Mouse (Mus musculus) liver, adult 2 months (tissue): Measurements from ENCODE around the gene Rngtt. TPM values are rescaled to one million over a fixed set of nuclear protein-coding genes. Genes with fewer than 3 reads are reported as not detected.

Source experiments
- DNase-seq: peaks from one replicate; pipeline ENCODE4 v3.0.0-alpha.2; 2011; ENCODE audit warnings: low read depth, low spot score; ENCODE audit errors: extremely low read depth
- H3K27ac ChIP-seq: fragments of 200-500 bp; replicated peaks from 2 replicates; pipeline ENCODE4 v1.5.1; 2012; ENCODE audit warnings: low read depth, mild to moderate bottlenecking, control low read depth, inconsistent platforms, low read length; ENCODE audit not compliant: insufficient read depth
- H3K27me3 ChIP-seq: fragments of 200-500 bp; 2 replicates; pipeline ENCODE4 v1.6.1; 2012; ENCODE audit warnings: mild to moderate bottlenecking, moderate library complexity, low read length, inconsistent platforms; ENCODE audit not compliant: control insufficient read depth, insufficient read depth
- H3K36me3 ChIP-seq: fragments of 200-500 bp; 2 replicates; pipeline ENCODE4 v1.6.1; 2012; ENCODE audit warnings: low read length, inconsistent platforms; ENCODE audit not compliant: control insufficient read depth, insufficient read depth
- H3K4me1 ChIP-seq: fragments of 200-500 bp; 2 replicates; pipeline ENCODE4 v1.6.1; 2011; ENCODE audit warnings: low read length; ENCODE audit not compliant: control insufficient read depth, insufficient read depth
- H3K4me3 ChIP-seq: fragments of 200-500 bp; 2 replicates; pipeline ENCODE4 v1.5.1; 2011; ENCODE audit warnings: low read depth, mild to moderate bottlenecking, control low read depth, low read length, moderate library complexity; ENCODE audit not compliant: insufficient read depth
- H3K79me2 ChIP-seq: fragments of 200-500 bp; 2 replicates; pipeline ENCODE4 v1.6.1; 2012; ENCODE audit warnings: inconsistent platforms, mild to moderate bottlenecking, low read length, moderate library complexity; ENCODE audit not compliant: control insufficient read depth, insufficient read depth
- H3K9ac ChIP-seq: fragments of 200-500 bp; 2 replicates; pipeline ENCODE4 v1.6.1; 2012; ENCODE audit warnings: low read depth, mild to moderate bottlenecking, control low read depth, inconsistent platforms, low read length
- CTCF ChIP-seq: fragments of 200-500 bp; IDR thresholded peaks from 2 replicates; pipeline ENCODE4 v1.5.1; 2011; ENCODE audit warnings: low read depth, low read length, control low read depth
- POLR2A ChIP-seq: fragments of 200-500 bp; IDR thresholded peaks from 2 replicates; pipeline ENCODE4 v1.6.1; 2011; ENCODE audit warnings: low read length, control low read depth; ENCODE audit not compliant: insufficient read depth; ENCODE audit errors: extremely low read depth
- WGBS: fragments of 180-500 bp; shearing (Covaris S2); methylation state at CpG from one replicate; pipeline ENCODE4 v1.1.7; 2018; 5-methylcytosine and 5-hydroxymethylcytosine counted together
- polyA plus RNA-seq: library from polyadenylated mRNA; depleted of rRNA; stranded (reverse); fragments of >200 nt; gene quantifications from 2 replicates; pipeline ENCODE4 v1.2.3, GENCODE M21; 2012
- total RNA-seq: library from RNA; depleted of rRNA; stranded (reverse); fragments of >200 nt; gene quantifications from 2 replicates; pipeline ENCODE4 v1.2.3, GENCODE M21; 2014

Gene Rngtt
- total and polyA plus RNA-seq, 2 experiments = 1.3 to 6.8 TPM

DNA sequence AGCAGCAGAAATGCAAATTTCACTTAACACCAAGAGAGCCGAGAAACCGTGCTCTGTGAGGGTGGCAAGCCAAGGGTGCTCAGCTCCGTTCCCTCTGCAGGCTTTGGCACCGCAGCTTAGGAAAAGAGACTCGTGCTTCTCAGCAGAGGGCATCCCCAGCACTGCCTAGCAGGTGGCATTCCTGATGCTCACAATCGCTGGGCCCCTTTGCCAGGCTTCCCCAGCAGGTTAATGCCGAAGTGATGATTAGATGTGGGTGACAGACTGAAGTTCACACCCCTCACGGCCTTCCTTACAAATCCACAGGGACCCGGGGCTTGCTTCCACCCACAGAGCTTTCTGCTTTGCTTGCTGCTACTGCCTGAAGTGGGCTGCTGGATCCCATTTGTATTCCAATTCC lies 216.6 kb downstream of the Rngtt start:
- Histone ChIP-seq H3K79me2 (no peaks in the 10 kb centered on the region), H3K27ac (no peak overlapping the region), H3K9ac (no peak overlapping the region), H3K27me3 (no peaks in the 10 kb centered on the region), H3K36me3 (no peaks in the 10 kb centered on the region), H3K4me3 (no peak overlapping the region), H3K4me1 (0 out of 2 replicates have a peak, but pooled peaks cover 1% of the 10 kb centered on the region)
- no peak for DNase-seq
- 51% methylated on average over 9 of the region's 9 CpGs for WGBS
- TF ChIP-seq POLR2A = no peak
- no peak for TF ChIP-seq CTCF

DNA sequence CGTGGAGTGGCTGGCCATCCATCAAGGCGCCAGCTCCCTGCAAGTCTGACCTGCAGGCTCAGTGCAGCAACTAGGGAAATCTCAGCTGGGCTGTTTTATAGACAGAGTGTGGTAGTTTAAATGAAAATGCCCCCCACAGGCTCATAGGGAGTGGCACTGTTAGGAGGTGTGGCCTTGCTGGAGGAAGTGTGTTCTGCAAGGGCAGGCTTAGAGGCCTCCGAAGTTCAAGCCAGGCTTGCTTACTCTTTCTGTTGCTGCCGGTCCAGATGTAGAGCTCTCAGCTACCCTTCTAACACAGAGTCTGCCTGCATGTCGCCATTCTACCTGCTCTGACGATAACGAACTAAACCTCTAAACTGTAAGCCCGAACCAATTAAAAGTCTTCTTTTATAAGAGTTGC lies 222.5 kb downstream of the Rngtt start:
- H3K4me3 ChIP-seq = no peak overlapping the region
- DNase-seq = no peak
- H3K79me2 ChIP-seq = no peaks in the 10 kb centered on the region
- no peak for TF ChIP-seq POLR2A
- H3K27ac ChIP-seq = no peak overlapping the region
- H3K27me3 ChIP-seq = no peaks in the 10 kb centered on the region
- 81% methylated on average over 8 of the region's 8 CpGs for WGBS
- no peaks in the 10 kb centered on the region for H3K36me3 ChIP-seq
- no peaks in the 10 kb centered on the region for H3K4me1 ChIP-seq
- H3K9ac ChIP-seq = no peak overlapping the region

DNA sequence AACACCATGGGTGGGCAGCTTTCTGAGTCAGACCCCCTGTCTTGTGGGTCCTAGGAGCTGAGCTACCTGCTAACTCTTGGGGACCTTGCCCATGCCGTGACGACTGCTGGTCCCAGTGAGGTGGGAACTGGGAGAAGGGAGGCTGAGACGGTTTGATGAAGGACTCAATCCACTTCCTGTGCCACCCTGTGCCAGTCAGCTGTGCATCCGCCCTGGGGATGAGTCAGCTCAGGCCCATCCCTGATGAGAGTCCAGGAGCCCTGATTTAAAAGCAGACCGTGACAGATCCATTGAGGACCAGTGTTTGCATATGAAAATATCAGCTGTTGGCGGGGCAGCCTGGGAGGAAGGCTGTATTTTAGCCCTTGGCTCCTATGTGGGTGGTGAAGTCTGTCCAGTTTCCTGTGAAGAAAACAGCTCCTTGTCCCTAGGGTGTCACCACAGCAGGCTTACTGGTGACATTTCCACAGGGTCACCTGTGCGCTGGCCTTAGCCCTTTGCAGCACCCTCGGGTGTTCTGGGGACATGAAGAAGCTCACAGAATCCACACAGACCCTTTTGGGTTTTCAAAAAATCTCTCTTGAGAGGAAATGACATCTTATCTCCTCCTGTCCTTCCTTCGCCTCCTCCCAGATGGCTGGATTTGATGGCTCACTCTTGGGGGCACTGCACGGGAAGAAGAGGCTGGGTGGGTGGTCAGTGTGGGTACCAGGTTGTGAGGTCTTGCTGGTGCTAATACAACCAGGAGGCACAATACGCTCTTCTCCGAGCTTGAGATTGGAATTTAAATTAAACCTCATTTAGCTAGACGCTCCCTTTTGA lies 234.9 kb downstream of the Rngtt start:
- 77% methylated on average over 13 of the region's 13 CpGs for WGBS
- Histone ChIP-seq H3K4me3 (no peak overlapping the region), H3K36me3 (no peaks in the 10 kb centered on the region), H3K27me3 (no peaks in the 10 kb centered on the region), H3K4me1 (no peaks in the 10 kb centered on the region), H3K79me2 (no peaks in the 10 kb centered on the region), H3K9ac (no peak overlapping the region), H3K27ac (no peak overlapping the region)
- no peak for TF ChIP-seq POLR2A
- TF ChIP-seq CTCF = no peak
- DNase-seq = no peak

- 83% methylated on average over 6 of the region's 6 CpGs for WGBS
- peak; percentile 29 for DNase-seq
- Histone ChIP-seq H3K27me3 (no peaks in the 10 kb centered on the region), H3K9ac (no peak overlapping the region), H3K36me3 (no peaks in the 10 kb centered on the region), H3K79me2 (no peaks in the 10 kb centered on the region), H3K27ac (no peak overlapping the region), H3K4me1 (no peaks in the 10 kb centered on the region), H3K4me3 (no peak overlapping the region)
- no peak for TF ChIP-seq CTCF
- no peak for TF ChIP-seq POLR2A
Measured at GRCm38 (mm10) chr4:33545577-33545879, 235.4 kb downstream of the Rngtt start.

GRCm38 (mm10) chr4:33546278-33546677 lies 236.2 kb downstream of the Rngtt start:
- WGBS = 85% methylated on average over 11 of the region's 11 CpGs
- TF ChIP-seq CTCF (no peak), POLR2A (no peak)
- Histone ChIP-seq H3K27me3 (no peaks in the 10 kb centered on the region), H3K27ac (no peak overlapping the region), H3K4me3 (no peak overlapping the region), H3K9ac (no peak overlapping the region), H3K36me3 (no peaks in the 10 kb centered on the region), H3K79me2 (no peaks in the 10 kb centered on the region), H3K4me1 (no peaks in the 10 kb centered on the region)
- DNase-seq = no peak

DNA sequence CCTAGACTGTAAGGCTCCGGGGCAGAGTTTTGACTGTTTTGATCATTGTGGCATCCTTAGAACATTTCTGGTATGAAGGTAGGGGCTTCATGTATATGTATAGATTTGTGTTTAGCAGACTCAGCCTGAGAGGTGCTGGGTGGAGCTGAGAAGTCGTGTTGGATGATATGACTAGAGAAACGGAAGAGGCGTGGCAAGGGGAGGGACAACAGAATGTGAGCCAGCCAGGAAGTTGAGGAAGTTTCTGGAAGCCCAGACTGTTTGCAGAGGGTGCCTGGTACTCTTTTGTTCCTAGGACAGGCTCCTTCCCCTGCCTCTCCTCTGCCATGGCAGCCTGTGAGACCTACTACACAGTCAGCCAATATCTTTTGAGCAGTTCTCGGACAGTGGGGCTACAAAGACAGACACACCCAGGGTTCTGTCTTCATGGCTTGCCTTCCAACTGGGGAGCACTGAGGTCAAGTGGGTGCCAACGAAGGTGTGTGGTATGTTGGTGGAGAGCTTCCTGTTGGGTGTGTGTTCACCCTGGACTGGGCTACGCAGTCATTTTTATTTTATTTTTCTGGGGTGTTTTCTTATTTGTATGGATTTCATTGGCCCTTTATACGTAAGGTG lies 237.3 kb downstream of the Rngtt start:
- DNase-seq = no peak

More for the DNA sequence above, 237.3 kb downstream of the Rngtt start:
- H3K9ac ChIP-seq = no peak overlapping the region
- H3K4me1 ChIP-seq = no peaks in the 10 kb centered on the region
- H3K79me2 ChIP-seq = no peaks in the 10 kb centered on the region
- WGBS = 84% methylated on average over 8 of the region's 8 CpGs
- H3K27ac ChIP-seq = no peak overlapping the region
- no peaks in the 10 kb centered on the region for H3K27me3 ChIP-seq
- H3K4me3 ChIP-seq = no peak overlapping the region
- no peak for TF ChIP-seq CTCF
- no peak for TF ChIP-seq POLR2A
- no peaks in the 10 kb centered on the region for H3K36me3 ChIP-seq
